Mouse (Mus musculus) sigmoid colon, adult 10 weeks (tissue): Measurements from ENCODE around the gene AI182371. TPM values are rescaled to one million over a fixed set of nuclear protein-coding genes. Genes with fewer than 3 reads are reported as not detected.

ENCODE experiments used
- polyA plus RNA-seq: library from polyadenylated mRNA; stranded (reverse); fragments of 350-450 nt; fragmentation: Illumina TruSeq; extraction: RNeasy Lipid Tissue Mini Kit (QIAGEN cat#74804); gene quantifications from one replicate; pipeline ENCODE4 v1.2.3, GENCODE M21; 2014; ENCODE audit warnings: low read depth, low replicate concordance

Gene AI182371
- polyA plus RNA-seq = 2.6 TPM

DNA sequence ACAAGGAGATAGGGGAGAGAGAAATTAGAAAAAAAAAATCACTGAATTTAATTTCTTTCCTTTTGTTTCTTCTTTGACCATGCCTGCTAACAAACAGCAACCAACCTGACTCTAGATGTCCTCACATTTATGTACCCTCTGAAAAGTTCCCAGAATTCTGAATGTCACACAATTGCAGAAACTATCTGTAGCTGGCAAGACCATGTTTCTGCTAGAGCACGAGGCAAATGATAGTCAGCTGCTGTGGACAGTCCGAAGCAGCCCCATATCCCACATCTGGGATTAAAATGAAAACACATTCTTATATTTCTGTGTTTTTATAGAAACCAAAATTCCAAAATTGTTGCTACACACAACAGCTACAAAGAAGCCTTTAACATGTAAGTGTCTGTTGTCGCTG lies at the start of gene AI182371:
Gene AI182371 (minus strand): TSS at position 101 of the 400 bp plus-strand sequence.

DNA sequence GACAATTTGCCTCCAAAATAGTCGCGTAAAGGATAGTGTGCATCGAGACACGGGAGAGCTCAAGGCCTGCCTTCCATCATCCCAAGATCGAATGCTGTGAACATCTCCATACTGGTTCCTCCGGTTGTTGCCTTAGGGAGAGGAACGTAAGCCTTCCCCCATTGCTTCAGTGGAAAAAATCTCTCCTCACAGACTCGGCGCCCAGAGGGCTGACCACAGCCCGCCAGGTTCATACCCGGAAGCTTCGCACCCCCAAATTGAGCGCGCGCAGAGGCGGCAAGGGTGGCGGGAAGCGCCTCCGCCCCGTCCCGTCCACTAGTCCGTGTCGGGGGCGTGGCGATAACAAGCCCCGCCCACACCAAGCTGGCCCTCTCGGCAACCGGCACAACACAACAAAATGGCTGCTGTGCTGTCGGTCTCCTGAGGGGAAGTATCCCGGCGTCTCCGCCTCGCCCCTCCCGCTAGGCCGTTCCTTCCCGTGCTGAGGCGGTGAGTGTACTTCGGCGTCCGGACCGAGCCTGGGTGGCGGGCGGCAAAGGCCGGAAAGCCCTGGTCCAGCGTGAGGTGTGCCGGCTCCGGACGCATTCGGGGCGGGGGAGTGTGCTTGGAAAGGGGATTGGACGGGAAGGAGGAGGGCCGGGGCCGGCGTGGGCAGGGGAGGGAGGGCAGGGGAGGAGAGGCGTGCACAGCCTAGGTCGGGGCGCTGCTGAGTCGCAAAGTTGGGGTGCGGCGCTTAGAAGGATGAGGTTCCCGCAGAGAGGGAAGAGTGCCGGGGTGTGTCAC lies 8.0 kb upstream of the AI182371 start, which contains the start of gene Cntrl:
Gene Cntrl (plus strand): TSS at position 352 of the 783 bp plus-strand sequence.

DNA sequence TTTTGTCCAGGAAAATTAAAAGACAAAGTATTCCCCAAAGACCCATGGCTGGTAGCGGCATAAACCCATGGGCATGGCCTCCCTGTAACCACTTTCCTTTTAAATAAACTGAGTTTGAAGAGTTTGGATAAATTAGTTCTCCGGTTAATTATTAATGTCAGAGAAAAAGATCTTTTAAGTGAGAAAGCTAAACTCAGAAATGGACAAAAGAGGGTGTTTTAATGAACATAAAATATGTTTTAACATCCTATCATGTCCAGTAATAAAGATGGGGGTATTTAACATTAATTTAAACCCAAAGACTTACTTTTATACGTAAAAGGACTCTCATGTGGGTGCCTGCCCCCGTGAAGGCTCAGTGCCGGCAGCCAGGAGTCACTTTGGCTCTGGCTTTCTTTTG lies 40.0 kb downstream of the AI182371 start, which contains the start of gene Hc:
Gene Hc (minus strand): TSS at position 101 of the 400 bp plus-strand sequence.

Other genes with a start within 250 kb of the AI182371 start
- 161 TPM for gene Cutal, start 227.1 kb downstream of the AI182371 start, polyA plus RNA-seq
- 35.0 TPM for gene Psmd5, start 226.6 kb downstream of the AI182371 start, polyA plus RNA-seq
- 0.44 TPM for gene Phf19, start 187.5 kb downstream of the AI182371 start, polyA plus RNA-seq
- 9.8 TPM for gene Traf1, start 139.8 kb downstream of the AI182371 start, polyA plus RNA-seq
- gene Hc, start 40.1 kb downstream of the AI182371 start, polyA plus RNA-seq = 1.7 TPM
- 91.4 TPM for gene Cntrl, start 7.9 kb upstream of the AI182371 start, polyA plus RNA-seq
- 424 TPM for gene Rab14, start 99.6 kb upstream of the AI182371 start, polyA plus RNA-seq
- 21.2 TPM for gene Gsn, start 154.8 kb upstream of the AI182371 start, polyA plus RNA-seq
- gene Stom, start 235.4 kb upstream of the AI182371 start, polyA plus RNA-seq = 123 TPM